Mouse (Mus musculus) neural tube, embryonic 11.5 days (tissue): ENCODE measurements around the gene Lsamp. TPM values are rescaled to one million over a fixed set of nuclear protein-coding genes. Genes with fewer than 3 reads are reported as not detected.
A peak's percentile ranks its signal among the peaks of the same experiment; 100 is the strongest.

Experiments used
- ATAC-seq: fragments of 200-750 bp; cut with Nextera tagmentation; 2 replicates; pipeline ENCODE4 v1.8.0; 2017; ENCODE audit warnings: moderate number of reproducible peaks, mild to moderate bottlenecking, moderate TSS enrichment, moderate library complexity; ENCODE audit not compliant: insufficient read depth, low FRiP score, low TSS enrichment
- DNase-seq: peaks from one replicate; pipeline ENCODE4 v3.0.0-alpha.2; 2015; ENCODE audit warnings: low spot score
- H3K27ac ChIP-seq: fragments of 300-500 bp; sonication (generic); 2 replicates; pipeline ENCODE4 v1.5.1; 2014; ENCODE audit warnings: low read depth, mild to moderate bottlenecking, low read length
- H3K27me3 ChIP-seq: fragments of 300-500 bp; sonication (generic); 2 replicates; pipeline ENCODE4 v1.6.1; 2014; ENCODE audit warnings: mild to moderate bottlenecking, low read length, mixed read lengths; ENCODE audit not compliant: control insufficient read depth, insufficient read depth
- H3K36me3 ChIP-seq: fragments of 300-500 bp; sonication (generic); 2 replicates; pipeline ENCODE4 v1.6.1; 2014; ENCODE audit warnings: mild to moderate bottlenecking, low read length, moderate library complexity, mixed read lengths; ENCODE audit not compliant: control insufficient read depth, insufficient read depth
- H3K4me1 ChIP-seq: fragments of 300-500 bp; sonication (generic); 2 replicates; pipeline ENCODE4 v1.6.1; 2014; ENCODE audit warnings: low read length, mixed read lengths; ENCODE audit not compliant: control insufficient read depth, insufficient read depth
- H3K4me2 ChIP-seq: fragments of 300-500 bp; sonication (generic); 2 replicates; pipeline ENCODE4 v1.6.1; 2014; ENCODE audit warnings: low read depth, mild to moderate bottlenecking, moderate library complexity
- H3K4me3 ChIP-seq: fragments of 300-500 bp; sonication (generic); 2 replicates; pipeline ENCODE4 v1.5.1; 2014; ENCODE audit warnings: low read depth, low read length
- H3K9ac ChIP-seq: fragments of 300-500 bp; sonication (generic); 2 replicates; pipeline ENCODE4 v1.6.1; 2014; ENCODE audit warnings: mild to moderate bottlenecking, low read length
- H3K9me3 ChIP-seq: fragments of 300-500 bp; sonication (generic); 2 replicates; pipeline ENCODE4 v1.6.1; 2016; ENCODE audit warnings: low read length; ENCODE audit not compliant: control insufficient read depth
- WGBS: fragments of 180-500 bp; shearing (Covaris S2); extraction: QIAGEN DNeasy Blood & Tissue Kit; methylation state at CpG from one replicate; pipeline ENCODE4 v1.1.7; 2014; 5-methylcytosine and 5-hydroxymethylcytosine counted together
- polyA plus RNA-seq: library from polyadenylated mRNA; unstranded; fragments of >200 nt; fragmentation: Nextera tagmentation; extraction: Ambion mirVana; gene quantifications from 2 replicates; pipeline ENCODE4 v1.2.1, GENCODE M21; 2014

Lsamp gene
- polyA plus RNA-seq, 1 experiment from 2014 or later: 12.6 TPM

GRCm38 (mm10) chr16:40930596-40930995 lies 946.4 kb downstream of the Lsamp start:
- H3K9me3 ChIP-seq: no peaks in the 10 kb centered on the region
- 92% methylated on average over 4 of the region's 4 CpGs for whole genome bisulfite sequencing
- DNase-seq: no peak
- no peak overlapping the region for H3K4me2 ChIP-seq
- no peaks in the 10 kb centered on the region for H3K4me1 ChIP-seq
- no peak overlapping the region for H3K4me3 ChIP-seq
- no peaks in the 10 kb centered on the region for H3K36me3 ChIP-seq
- ATAC-seq: no peak
- no peak overlapping the region for H3K9ac ChIP-seq
- H3K27me3 ChIP-seq: no peaks in the 10 kb centered on the region
- no peak overlapping the region for H3K27ac ChIP-seq

- DNase-seq (no peak), ATAC-seq (no peak)
- Histone ChIP-seq H3K4me3 (no peak overlapping the region), H3K4me2 (no peak overlapping the region), H3K9ac (no peak overlapping the region), H3K27ac (no peak overlapping the region), H3K9me3 (no peaks in the 10 kb centered on the region), H3K36me3 (no peaks in the 10 kb centered on the region), H3K4me1 (no peaks in the 10 kb centered on the region), H3K27me3 (no peaks in the 10 kb centered on the region)
- WGBS: 91% methylated on average over 3 of the region's 3 CpGs
Measured at GRCm38 (mm10) chr16:40942266-40942665, 958.1 kb downstream of the Lsamp start.

GRCm38 (mm10) chr16:40945834-40946233 lies 961.7 kb downstream of the Lsamp start:
- DNase-seq: no peak
- no peaks in the 10 kb centered on the region for H3K36me3 ChIP-seq
- no peak overlapping the region for H3K4me2 ChIP-seq
- ATAC-seq: no peak
- H3K27ac ChIP-seq: no peak overlapping the region
- no peak overlapping the region for H3K9ac ChIP-seq
- H3K27me3 ChIP-seq: no peaks in the 10 kb centered on the region
- no peaks in the 10 kb centered on the region for H3K9me3 ChIP-seq
- no peak overlapping the region for H3K4me3 ChIP-seq
- 67% methylated on average over 1 of the region's 1 CpGs for WGBS
- no peaks in the 10 kb centered on the region for H3K4me1 ChIP-seq

- Histone ChIP-seq H3K9me3 (no peaks in the 10 kb centered on the region), H3K4me2 (no peak overlapping the region), H3K36me3 (no peaks in the 10 kb centered on the region), H3K27ac (no peak overlapping the region), H3K27me3 (no peaks in the 10 kb centered on the region), H3K4me3 (no peak overlapping the region), H3K9ac (no peak overlapping the region), H3K4me1 (no peaks in the 10 kb centered on the region)
- ATAC-seq (no peak), DNase-seq (no peak)
Measured at GRCm38 (mm10) chr16:40948013-40948412, 963.9 kb downstream of the Lsamp start.

- no peaks in the 10 kb centered on the region for H3K36me3 ChIP-seq
- no peaks in the 10 kb centered on the region for H3K9me3 ChIP-seq
- no peak for DNase-seq
- WGBS: 92% methylated on average over 2 of the region's 2 CpGs
- no peak overlapping the region for H3K27ac ChIP-seq
- H3K27me3 ChIP-seq: no peaks in the 10 kb centered on the region
- no peaks in the 10 kb centered on the region for H3K4me1 ChIP-seq
- no peak overlapping the region for H3K4me3 ChIP-seq
- no peak overlapping the region for H3K9ac ChIP-seq
- no peak overlapping the region for H3K4me2 ChIP-seq
- ATAC-seq: no peak
Measured at GRCm38 (mm10) chr16:40959211-40959610, 975.0 kb downstream of the Lsamp start.

GRCm38 (mm10) chr16:40960586-40960985 lies 976.4 kb downstream of the Lsamp start:
- no peaks in the 10 kb centered on the region for H3K27me3 ChIP-seq
- H3K4me3 ChIP-seq: no peak overlapping the region
- WGBS: 76% methylated on average over 1 of the region's 1 CpGs
- DNase-seq (no peak), ATAC-seq (no peak)
- no peaks in the 10 kb centered on the region for H3K4me1 ChIP-seq
- no peak overlapping the region for H3K27ac ChIP-seq
- H3K9me3 ChIP-seq: no peaks in the 10 kb centered on the region
- H3K36me3 ChIP-seq: no peaks in the 10 kb centered on the region
- no peak overlapping the region for H3K9ac ChIP-seq
- no peak overlapping the region for H3K4me2 ChIP-seq

- no peaks in the 10 kb centered on the region for H3K36me3 ChIP-seq
- ATAC-seq (peak; percentile 96), DNase-seq (peak; percentile 81)
- H3K9ac ChIP-seq: no peak overlapping the region
- 26% methylated on average over 17 of the region's 17 CpGs for WGBS
- no peaks in the 10 kb centered on the region for H3K27me3 ChIP-seq
- H3K9me3 ChIP-seq: no peaks in the 10 kb centered on the region
- no peak overlapping the region for H3K27ac ChIP-seq
- H3K4me3 ChIP-seq: peak overlapping the region; percentile 19
- H3K4me1 ChIP-seq: no peaks in the 10 kb centered on the region; the same call in 1 of the 2 replicates
- H3K4me2 ChIP-seq: peak overlapping the region; percentile 42
Measured at GRCm38 (mm10) chr16:40968088-40968860, 984.1 kb downstream of the Lsamp start.

GRCm38 (mm10) chr16:40971382-40971781 lies 987.2 kb downstream of the Lsamp start:
- H3K9ac ChIP-seq: no peak overlapping the region
- DNase-seq (no peak), ATAC-seq (no peak)
- H3K4me1 ChIP-seq: no peaks in the 10 kb centered on the region; the same call in 1 of the 2 replicates
- 73% methylated on average over 3 of the region's 3 CpGs for WGBS
- H3K9me3 ChIP-seq: no peaks in the 10 kb centered on the region
- no peak overlapping the region for H3K4me3 ChIP-seq
- H3K36me3 ChIP-seq: no peaks in the 10 kb centered on the region
- H3K27ac ChIP-seq: no peak overlapping the region
- no peak overlapping the region for H3K4me2 ChIP-seq
- H3K27me3 ChIP-seq: no peaks in the 10 kb centered on the region

GRCm38 (mm10) chr16:40974084-40974483 lies 989.9 kb downstream of the Lsamp start:
- Histone ChIP-seq H3K4me2 (no peak overlapping the region), H3K4me1 (no peaks in the 10 kb centered on the region), H3K9ac (no peak overlapping the region), H3K36me3 (no peaks in the 10 kb centered on the region), H3K27me3 (no peaks in the 10 kb centered on the region), H3K4me3 (no peak overlapping the region), H3K9me3 (no peaks in the 10 kb centered on the region), H3K27ac (no peak overlapping the region)
- DNase-seq (no peak), ATAC-seq (no peak)
- WGBS: 70% methylated on average over 2 of the region's 2 CpGs
